In genomic region chr6:91154685-91155084, GRCm38 (mm10) we compare ENCODE assay signal across 12 mouse cellular contexts. TPM values are rescaled to one million over a fixed set of nuclear protein-coding genes. Genes with fewer than 3 reads are reported as not detected.
DNase-seq lines count a peak whose midpoint lies in the region; ATAC-seq and TF ChIP-seq lines count a peak whose summit lies in the region.
"Had no signal": no experiment of that assay in that cellular context is flagged by ENCODE, and none has a peak within 500 bp of the region (broad histone marks: within the 10 kb centered on the region; RNA-seq: fewer than 3 reads in every experiment).

No protein-coding gene starts in this region.

- DNase-seq in layer of hippocampus, adult 2 months (ENCODE audit: low spot score in 2 of 2): no peak
- no peak for DNase-seq in layer of hippocampus, adult 9-11 months
- no peak for DNase-seq in forebrain, postnatal 0 days
- peak; percentile 49 to 55 for DNase-seq in thymus, postnatal 10 days (ENCODE audit: low spot score in 2 of 2)
- no peak for DNase-seq in heart, postnatal 25 days (ENCODE audit: low spot score)
- DNase-seq: adrenal gland, postnatal 25 days; lung, postnatal 36 days had no signal

- H3K4me2 ChIP-seq in forebrain, postnatal 0 days (ENCODE audit: low read depth): no peak overlapping the region
- no peak overlapping the region for H3K4me2 ChIP-seq in midbrain, embryonic 16.5 days (ENCODE audit: low read length)

- H3K9me3 ChIP-seq in forebrain, postnatal 0 days (ENCODE audit: low read length): no peaks in the 10 kb centered on the region
- no peaks in the 10 kb centered on the region for H3K9me3 ChIP-seq in midbrain, embryonic 16.5 days (replicated peaks; ENCODE audit: control insufficient read depth, low read length, poor library complexity, severe bottlenecking)
- H3K9me3 ChIP-seq: G1E; heart, embryonic 10.5 days; kidney, embryonic 15.5 days had no signal

- no peak for TF ChIP-seq CTCF in layer of hippocampus, adult 2 months (conservative IDR thresholded peaks at IDR 0.05)
- TF ChIP-seq CTCF in forebrain, postnatal 0 days (IDR thresholded peaks at IDR 0.05; ENCODE audit: low read depth): no peak

- no peak overlapping the region for H3K4me3 ChIP-seq in layer of hippocampus, adult 2 months
- no peak overlapping the region for H3K4me3 ChIP-seq in forebrain, postnatal 0 days (ENCODE audit: low read depth, low read length)
- no peak overlapping the region for H3K4me3 ChIP-seq in midbrain, embryonic 16.5 days (ENCODE audit: low read depth, low read length)
- H3K4me3 ChIP-seq: heart, embryonic 10.5 days; kidney, embryonic 15.5 days had no signal

- H3K27me3 ChIP-seq in forebrain, postnatal 0 days (ENCODE audit: insufficient read depth, low read length): no peaks in the 10 kb centered on the region
- no peaks in the 10 kb centered on the region for H3K27me3 ChIP-seq in midbrain, embryonic 16.5 days (ENCODE audit: control insufficient read depth, insufficient read depth, low read depth, low read length)

- peaks cover 51% of the 10 kb centered on the region for H3K4me1 ChIP-seq in forebrain, postnatal 0 days (ENCODE audit: insufficient read depth)
- H3K4me1 ChIP-seq in midbrain, embryonic 16.5 days (ENCODE audit: control insufficient read depth, insufficient read depth, low read length): peaks cover 74% of the 10 kb centered on the region

- H3K36me3 ChIP-seq in forebrain, postnatal 0 days (ENCODE audit: insufficient read depth): no peaks in the 10 kb centered on the region; the same call in 1 of the 2 replicates
- H3K36me3 ChIP-seq in midbrain, embryonic 16.5 days (ENCODE audit: control insufficient read depth, insufficient read depth, low read length): no peaks in the 10 kb centered on the region
- H3K36me3 ChIP-seq: G1E; heart, embryonic 10.5 days; kidney, embryonic 15.5 days had no signal

- no peak for ATAC-seq in forebrain, postnatal 0 days
- no peak for ATAC-seq in midbrain, embryonic 16.5 days
- ATAC-seq in activated CD4-positive, CD25-positive, alpha-beta regulatory T cell, adult 4 months: no peak

- H3K9ac ChIP-seq in forebrain, postnatal 0 days: no peak overlapping the region
- 0 out of 2 replicates have a peak overlapping the region, but pooled peaks have one; percentile 4 for H3K9ac ChIP-seq in midbrain, embryonic 16.5 days (ENCODE audit: low read depth, low read length)
- H3K9ac ChIP-seq: kidney, embryonic 15.5 days had no signal

- 64% methylated on average over 4 of the region's 4 CpGs for WGBS in forebrain, postnatal 0 days
- 61% methylated on average over 4 of the region's 4 CpGs for WGBS in midbrain, embryonic 16.5 days

- H3K27ac ChIP-seq in layer of hippocampus, adult 2 months: peak overlapping the region; percentile 93
- H3K27ac ChIP-seq in forebrain, postnatal 0 days (ENCODE audit: low read depth, low read length): peak overlapping the region; percentile 86; the same call in 1 of the 2 replicates
- H3K27ac ChIP-seq in midbrain, embryonic 16.5 days (ENCODE audit: low read length): peak overlapping the region; percentile 87
- H3K27ac ChIP-seq: kidney, embryonic 15.5 days had no signal

- intact Hi-C loops in heart, postnatal 25 days (cut with DNase I): no loop called here

RNA-seq across cellular contexts. Expression of gene Hdac11, which starts 1.8 kb away (rescaled TPM):
- total RNA-seq in layer of hippocampus, adult 2 months (2021): 100 to 1,000 TPM; 154 to 156 TPM
- total RNA-seq in forebrain, postnatal 0 days (2014; rRNA removed): 70.3 and 81.0 TPM in 2 replicates
- polyA plus RNA-seq in forebrain, postnatal 0 days (2015; fragmentation: Nextera tagmentation; extraction: Ambion mirVana): 27.4 and 34.5 TPM in 2 replicates
- polyA plus RNA-seq in midbrain, embryonic 16.5 days (2015; fragmentation: Nextera tagmentation; extraction: Ambion mirVana): 48.0 and 56.3 TPM in 2 replicates
- 1 to 10 TPM in 1 of 2 experiments, under 1 TPM in 1; 0.54 to 1.3 TPM for polyA plus RNA-seq in activated CD4-positive, CD25-positive, alpha-beta regulatory T cell, adult 4 months (2017; shearing (Covaris generic))
- total RNA-seq in heart, postnatal 25 days (2021): 10 to 100 TPM; 13.0 to 15.1 TPM

RNA-seq across cellular contexts. Expression of gene Nup210, which starts 38.1 kb away (rescaled TPM):
- total RNA-seq in layer of hippocampus, adult 2 months (2021): 10 to 100 TPM; 19.9 to 22.3 TPM
- total RNA-seq in forebrain, postnatal 0 days (2014; rRNA removed): 36.6 and 52.6 TPM in 2 replicates
- polyA plus RNA-seq in forebrain, postnatal 0 days (2015; fragmentation: Nextera tagmentation; extraction: Ambion mirVana): 9.1 and 12.5 TPM in 2 replicates
- polyA plus RNA-seq in midbrain, embryonic 16.5 days (2015; fragmentation: Nextera tagmentation; extraction: Ambion mirVana): 20.5 and 20.7 TPM in 2 replicates
- 10 to 100 TPM; 61.6 to 82.1 TPM for polyA plus RNA-seq in activated CD4-positive, CD25-positive, alpha-beta regulatory T cell, adult 4 months (2017; shearing (Covaris generic))
- 1 to 10 TPM; 2.4 to 3.3 TPM for total RNA-seq in heart, postnatal 25 days (2021)

RNA-seq across cellular contexts. Expression of gene Fbln2, which starts 57.6 kb away (rescaled TPM):
- total RNA-seq in layer of hippocampus, adult 2 months (2021): 10 to 100 TPM in 1 of 2 experiments, 1 to 10 TPM in 1; 8.1 to 10.8 TPM
- total RNA-seq in forebrain, postnatal 0 days (2014; rRNA removed): 26.7 and 41.1 TPM in 2 replicates
- 18.6 and 19.6 TPM in 2 replicates for polyA plus RNA-seq in forebrain, postnatal 0 days (2015; fragmentation: Nextera tagmentation; extraction: Ambion mirVana)
- 11.9 and 12.5 TPM in 2 replicates for polyA plus RNA-seq in midbrain, embryonic 16.5 days (2015; fragmentation: Nextera tagmentation; extraction: Ambion mirVana)
- polyA plus RNA-seq in activated CD4-positive, CD25-positive, alpha-beta regulatory T cell, adult 4 months (2017; shearing (Covaris generic)): under 1 TPM in 1 of 2 experiments, not detected in 1; 0.48 TPM
- 10 to 100 TPM; 71.8 to 76.3 TPM for total RNA-seq in heart, postnatal 25 days (2021)
- polyA plus RNA-seq: G1E had no signal

Comparison
In these comparisons a context has a peak if more than half of its experiments do, and no peak if none do; other contexts are left out.
1. DNase-seq: peak in thymus, postnatal 10 days (2 of 2); none in layer of hippocampus, adult 2 months (0 of 2), layer of hippocampus, adult 9-11 months (single experiment), forebrain, postnatal 0 days (single experiment) and heart, postnatal 25 days (single experiment).
2. Peak in every context shown above with its lines, with median percentiles within 50 percentile points of each other: H3K27ac ChIP-seq.